Mouse (Mus musculus): Measurements from ENCODE around the gene Zfp821. TPM values are rescaled to one million over a fixed set of nuclear protein-coding genes. Genes with fewer than 3 reads are reported as not detected.

Gene Zfp821
- polyA plus RNA-seq, 1 experiment from 2014 or later: 12.2 TPM

- ATAC-seq (ENCODE audit: low FRiP score, low TSS enrichment) (no peak), DNase-seq (ENCODE audit: low spot score) (no peak)
- Histone ChIP-seq H3K27ac (replicated peaks) (no peak overlapping the region), H3K4me3 (ENCODE audit: low read depth, low read length) (no peak overlapping the region), H3K9me3 (ENCODE audit: control insufficient read depth, low read length) (no peaks in the 10 kb centered on the region), H3K9ac (ENCODE audit: low read length) (no peak overlapping the region), H3K36me3 (ENCODE audit: control insufficient read depth, insufficient read depth, low read length) (no peaks in the 10 kb centered on the region), H3K4me1 (replicated peaks; ENCODE audit: control insufficient read depth, insufficient read depth) (no peaks in the 10 kb centered on the region), H3K4me2 (replicated peaks; ENCODE audit: low read depth) (no peak overlapping the region), H3K27me3 (ENCODE audit: control insufficient read depth, insufficient read depth, low read length) (no peaks in the 10 kb centered on the region)
- TF ChIP-seq EP300 (optimal IDR thresholded peaks at IDR 0.05) (no peak), CTCF (IDR thresholded peaks at IDR 0.05; ENCODE audit: low read depth) (no peak)
- 75% methylated on average over 3 of the region's 3 CpGs for WGBS
Measured at GRCm38 (mm10) chr8:109756849-109757248, 51.5 kb downstream of the Zfp821 start.

- Histone ChIP-seq H3K4me3 (ENCODE audit: low read depth, low read length) (no peak overlapping the region), H3K9me3 (ENCODE audit: control insufficient read depth, low read length) (no peaks in the 10 kb centered on the region), H3K9ac (ENCODE audit: low read length) (no peak overlapping the region), H3K36me3 (ENCODE audit: control insufficient read depth, insufficient read depth, low read length) (no peaks in the 10 kb centered on the region), H3K4me2 (replicated peaks; ENCODE audit: low read depth) (no peak overlapping the region), H3K27ac (replicated peaks) (no peak overlapping the region), H3K4me1 (replicated peaks; ENCODE audit: control insufficient read depth, insufficient read depth) (no peaks in the 10 kb centered on the region), H3K27me3 (ENCODE audit: control insufficient read depth, insufficient read depth, low read length) (no peaks in the 10 kb centered on the region)
- WGBS: 82% methylated on average over 7 of the region's 7 CpGs
- no peak for DNase-seq (ENCODE audit: low spot score)
- TF ChIP-seq CTCF (IDR thresholded peaks at IDR 0.05; ENCODE audit: low read depth): no peak
- no peak for TF ChIP-seq EP300 (optimal IDR thresholded peaks at IDR 0.05)
- no peak for ATAC-seq (ENCODE audit: low FRiP score, low TSS enrichment)
Measured at GRCm38 (mm10) chr8:109759426-109759825, 54.1 kb downstream of the Zfp821 start.

DNA sequence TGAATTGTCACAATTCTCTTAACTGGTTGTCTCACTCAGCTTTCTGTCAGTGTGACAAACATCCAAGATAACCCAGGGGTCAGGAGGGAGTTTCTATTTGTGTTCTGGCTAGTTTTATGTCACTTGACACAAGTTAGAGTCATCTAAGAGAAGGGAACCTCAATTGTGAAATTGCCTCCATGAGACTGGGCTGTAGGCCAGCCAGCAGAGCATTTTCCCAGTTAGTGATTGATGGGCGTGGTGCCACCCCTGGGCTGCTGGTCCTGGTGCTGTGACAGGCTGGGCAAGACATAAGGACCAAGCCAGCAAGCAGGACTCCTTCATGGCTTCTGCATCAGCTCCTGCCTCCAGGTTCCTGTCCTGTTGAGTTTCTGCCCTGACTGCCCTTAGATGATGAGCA, 54.9 kb downstream of the Zfp821 start:
- Histone ChIP-seq H3K27ac (replicated peaks) (no peak overlapping the region), H3K27me3 (ENCODE audit: control insufficient read depth, insufficient read depth, low read length) (no peaks in the 10 kb centered on the region), H3K4me3 (ENCODE audit: low read depth, low read length) (no peak overlapping the region), H3K4me1 (replicated peaks; ENCODE audit: control insufficient read depth, insufficient read depth) (no peaks in the 10 kb centered on the region), H3K4me2 (replicated peaks; ENCODE audit: low read depth) (no peak overlapping the region), H3K36me3 (ENCODE audit: control insufficient read depth, insufficient read depth, low read length) (no peaks in the 10 kb centered on the region), H3K9ac (ENCODE audit: low read length) (no peak overlapping the region), H3K9me3 (ENCODE audit: control insufficient read depth, low read length) (no peaks in the 10 kb centered on the region)
- no peak for DNase-seq (ENCODE audit: low spot score)
- ATAC-seq (ENCODE audit: low FRiP score, low TSS enrichment): no peak
- TF ChIP-seq EP300 (optimal IDR thresholded peaks at IDR 0.05): no peak
- TF ChIP-seq CTCF (IDR thresholded peaks at IDR 0.05; ENCODE audit: low read depth): no peak
- WGBS: 53% methylated on average over 1 of the region's 1 CpGs

GRCm38 (mm10) chr8:109764031-109764430, 58.7 kb downstream of the Zfp821 start:
- WGBS: 80% methylated on average over 6 of the region's 6 CpGs
- Histone ChIP-seq H3K36me3 (ENCODE audit: control insufficient read depth, insufficient read depth, low read length) (no peaks in the 10 kb centered on the region), H3K9ac (ENCODE audit: low read length) (no peak overlapping the region), H3K27ac (replicated peaks) (no peak overlapping the region), H3K9me3 (ENCODE audit: control insufficient read depth, low read length) (no peaks in the 10 kb centered on the region), H3K27me3 (ENCODE audit: control insufficient read depth, insufficient read depth, low read length) (no peaks in the 10 kb centered on the region), H3K4me2 (replicated peaks; ENCODE audit: low read depth) (no peak overlapping the region), H3K4me1 (replicated peaks; ENCODE audit: control insufficient read depth, insufficient read depth) (no peaks in the 10 kb centered on the region), H3K4me3 (ENCODE audit: low read depth, low read length) (no peak overlapping the region)
- no peak for DNase-seq (ENCODE audit: low spot score)
- ATAC-seq (ENCODE audit: low FRiP score, low TSS enrichment): no peak
- TF ChIP-seq CTCF (IDR thresholded peaks at IDR 0.05; ENCODE audit: low read depth) (no peak), EP300 (optimal IDR thresholded peaks at IDR 0.05) (no peak)

DNA sequence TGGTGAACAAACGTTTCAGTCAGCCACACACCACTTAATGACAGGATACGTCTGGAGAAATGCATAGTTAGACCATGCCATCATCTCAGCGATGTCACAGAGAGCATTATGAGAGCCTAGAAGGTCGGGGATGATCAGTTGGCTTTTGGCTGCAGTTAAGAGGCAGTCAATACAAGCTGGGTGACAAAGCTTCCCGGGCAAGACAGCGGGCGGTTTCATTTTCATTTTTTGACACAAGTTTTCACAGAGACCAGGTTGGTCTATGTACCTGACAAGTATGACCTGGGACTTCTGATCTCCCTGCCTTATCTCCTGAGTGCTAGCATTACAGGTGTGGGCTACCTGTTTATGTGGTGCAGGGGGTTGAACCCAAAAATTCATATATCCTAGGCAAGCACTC, 60.7 kb downstream of the Zfp821 start:
- H3K36me3 ChIP-seq (ENCODE audit: control insufficient read depth, insufficient read depth, low read length): no peaks in the 10 kb centered on the region
- no peaks in the 10 kb centered on the region for H3K9me3 ChIP-seq (ENCODE audit: control insufficient read depth, low read length)
- no peak for ATAC-seq (ENCODE audit: low FRiP score, low TSS enrichment)
- WGBS: 58% methylated on average over 7 of the region's 7 CpGs
- H3K4me2 ChIP-seq (replicated peaks; ENCODE audit: low read depth): no peak overlapping the region
- no peak overlapping the region for H3K4me3 ChIP-seq (ENCODE audit: low read depth, low read length)
- no peaks in the 10 kb centered on the region for H3K4me1 ChIP-seq (replicated peaks; ENCODE audit: control insufficient read depth, insufficient read depth)
- H3K27ac ChIP-seq (replicated peaks): no peak overlapping the region
- H3K27me3 ChIP-seq (ENCODE audit: control insufficient read depth, insufficient read depth, low read length): no peaks in the 10 kb centered on the region
- no peak for DNase-seq (ENCODE audit: low spot score)
- TF ChIP-seq EP300 (optimal IDR thresholded peaks at IDR 0.05): no peak
- no peak for TF ChIP-seq CTCF (IDR thresholded peaks at IDR 0.05; ENCODE audit: low read depth)
- H3K9ac ChIP-seq (ENCODE audit: low read length): no peak overlapping the region

- ATAC-seq (ENCODE audit: low FRiP score, low TSS enrichment) (no peak), DNase-seq (ENCODE audit: low spot score) (no peak)
- Histone ChIP-seq H3K9ac (ENCODE audit: low read length) (no peak overlapping the region), H3K36me3 (ENCODE audit: control insufficient read depth, insufficient read depth, low read length) (no peaks in the 10 kb centered on the region), H3K4me3 (ENCODE audit: low read depth, low read length) (no peak overlapping the region), H3K27me3 (ENCODE audit: control insufficient read depth, insufficient read depth, low read length) (no peaks in the 10 kb centered on the region), H3K4me2 (replicated peaks; ENCODE audit: low read depth) (no peak overlapping the region), H3K27ac (replicated peaks) (no peak overlapping the region), H3K9me3 (ENCODE audit: control insufficient read depth, low read length) (no peaks in the 10 kb centered on the region), H3K4me1 (replicated peaks; ENCODE audit: control insufficient read depth, insufficient read depth) (no peaks in the 10 kb centered on the region)
- TF ChIP-seq EP300 (optimal IDR thresholded peaks at IDR 0.05) (no peak), CTCF (IDR thresholded peaks at IDR 0.05; ENCODE audit: low read depth) (no peak)
- 31% methylated on average over 3 of the region's 3 CpGs for WGBS
Measured at GRCm38 (mm10) chr8:109773154-109773553, 67.8 kb downstream of the Zfp821 start.

Other genes starting within 250 kb of the Zfp821 start
- 0.02 TPM in 1 of 2 replicates, not detected in the other for gene Pmfbp1, start 211.5 kb upstream of the Zfp821 start, polyA plus RNA-seq (2015; fragmentation: Nextera tagmentation; extraction: Ambion mirVana)
- 7.0 and 7.2 TPM in 2 replicates for gene Dhx38, start 139.7 kb upstream of the Zfp821 start, polyA plus RNA-seq (2015; fragmentation: Nextera tagmentation; extraction: Ambion mirVana)
- 16.3 and 16.7 TPM in 2 replicates for gene Txnl4b, start 139.7 kb upstream of the Zfp821 start, polyA plus RNA-seq (2015; fragmentation: Nextera tagmentation; extraction: Ambion mirVana)
- gene Hp, start 126.4 kb upstream of the Zfp821 start, polyA plus RNA-seq (2015; fragmentation: Nextera tagmentation; extraction: Ambion mirVana): 5.0 and 8.4 TPM in 2 replicates
- gene Dhodh, start 96.9 kb upstream of the Zfp821 start, polyA plus RNA-seq (2015; fragmentation: Nextera tagmentation; extraction: Ambion mirVana): 19.9 and 20.5 TPM in 2 replicates
- gene Pkd1l3, start 91.0 kb upstream of the Zfp821 start, polyA plus RNA-seq (2015; fragmentation: Nextera tagmentation; extraction: Ambion mirVana): 0.08 TPM in 1 of 2 replicates, not detected in the other
- gene Ist1, start 12.3 kb upstream of the Zfp821 start, polyA plus RNA-seq (2015; fragmentation: Nextera tagmentation; extraction: Ambion mirVana): 96.0 and 103 TPM in 2 replicates
- gene Atxn1l, start 32.2 kb downstream of the Zfp821 start, polyA plus RNA-seq (2015; fragmentation: Nextera tagmentation; extraction: Ambion mirVana): 2.7 and 2.8 TPM in 2 replicates
- 20.2 and 21.6 TPM in 2 replicates for gene Ap1g1, start 73.0 kb downstream of the Zfp821 start, polyA plus RNA-seq (2015; fragmentation: Nextera tagmentation; extraction: Ambion mirVana)
- gene Phlpp2, start 163.0 kb downstream of the Zfp821 start, polyA plus RNA-seq (2015; fragmentation: Nextera tagmentation; extraction: Ambion mirVana): 0.53 and 0.81 TPM in 2 replicates